Mouse (Mus musculus) liver, postnatal 0 days (tissue): ENCODE measurements around the gene Tmem240. TPM values are rescaled to one million over a fixed set of nuclear protein-coding genes. Genes with fewer than 3 reads are reported as not detected.

ENCODE experiments used
- ATAC-seq: fragments of 200-750 bp; cut with Nextera tagmentation; 2 replicates; pipeline ENCODE4 v1.8.0; 2017; ENCODE audit warnings: mild to moderate bottlenecking, moderate library complexity
- DNase-seq: peaks from one replicate; pipeline ENCODE4 v3.0.0-alpha.2; 2016
- H3K27ac ChIP-seq: fragments of 300-500 bp; sonication (generic); 2 replicates; pipeline ENCODE4 v1.5.1; 2014; ENCODE audit warnings: antibody characterized with exemption, moderate library complexity, mild to moderate bottlenecking, low read depth
- H3K27me3 ChIP-seq: fragments of 300-500 bp; sonication (generic); 2 replicates; pipeline ENCODE4 v1.6.1; 2014; ENCODE audit warnings: low read length, control low read depth, mixed read lengths; ENCODE audit not compliant: insufficient read depth
- H3K36me3 ChIP-seq: fragments of 300-500 bp; sonication (generic); replicated peaks from 2 replicates; pipeline ENCODE4 v1.6.1; 2014; ENCODE audit warnings: mild to moderate bottlenecking, control low read depth, low read length, moderate library complexity, mixed read lengths; ENCODE audit not compliant: insufficient read depth
- H3K4me1 ChIP-seq: fragments of 300-500 bp; sonication (generic); 2 replicates; pipeline ENCODE4 v1.6.1; 2014; ENCODE audit warnings: antibody characterized with exemption, mild to moderate bottlenecking, control low read depth; ENCODE audit not compliant: insufficient read depth
- H3K4me2 ChIP-seq: fragments of 300-500 bp; sonication (generic); 2 replicates; pipeline ENCODE4 v1.6.1; 2014; ENCODE audit warnings: low read depth, mild to moderate bottlenecking, low read length, moderate library complexity, mixed read lengths
- H3K4me3 ChIP-seq: fragments of 300-500 bp; sonication (generic); 2 replicates; pipeline ENCODE4 v1.5.1; 2014; ENCODE audit warnings: low read depth, low read length
- H3K9ac ChIP-seq: fragments of 300-500 bp; sonication (generic); replicated peaks from 2 replicates; pipeline ENCODE4 v1.6.1; 2014; ENCODE audit warnings: mild to moderate bottlenecking, moderate library complexity
- H3K9me3 ChIP-seq: fragments of 300-500 bp; sonication (generic); 2 replicates; pipeline ENCODE4 v1.6.1; 2016; ENCODE audit warnings: mild to moderate bottlenecking, control low read depth, low read length, mixed read lengths
- CTCF ChIP-seq: sonication (generic); IDR thresholded peaks from 2 replicates; pipeline ENCODE4 v1.5.1; 2016; ENCODE audit warnings: antibody characterized with exemption, low read depth
- EP300 ChIP-seq: IDR thresholded peaks from 2 replicates; pipeline ENCODE4 v1.6.1; 2016; ENCODE audit warnings: antibody characterized with exemption, low read depth, mild to moderate bottlenecking
- WGBS: fragments of 180-500 bp; shearing (Covaris S2); extraction: QIAGEN DNeasy Blood & Tissue Kit; methylation state at CpG from one replicate; pipeline ENCODE4 v1.1.7; 2014; ENCODE audit not compliant: insufficient replicate concordance; 5-methylcytosine and 5-hydroxymethylcytosine counted together
- polyA plus RNA-seq: library from polyadenylated mRNA; unstranded; fragments of >200 nt; fragmentation: Nextera tagmentation; extraction: Ambion mirVana; gene quantifications from 2 replicates; pipeline ENCODE4 v1.2.1, GENCODE M21; 2015

The Tmem240 gene
- polyA plus RNA-seq, 1 experiment from 2014 or later = 0.02 TPM

- DNase-seq (no peak), ATAC-seq (no peak)
- H3K27me3 ChIP-seq = peaks cover 25% of the 10 kb centered on the region
- no peak overlapping the region for H3K27ac ChIP-seq
- no peak overlapping the region for H3K4me3 ChIP-seq
- H3K9me3 ChIP-seq = no peaks in the 10 kb centered on the region
- no peaks in the 10 kb centered on the region for H3K36me3 ChIP-seq
- H3K9ac ChIP-seq = no peak overlapping the region
- TF ChIP-seq EP300 = no peak
- no peak for TF ChIP-seq CTCF
- H3K4me1 ChIP-seq = peaks cover 27% of the 10 kb centered on the region
- whole genome bisulfite sequencing = 75% methylated on average over 13 of the region's 13 CpGs
- H3K4me2 ChIP-seq = no peak overlapping the region
Observed at GRCm38 (mm10) chr4:155772786-155773185, 38.2 kb downstream of the Tmem240 start.

- H3K27ac ChIP-seq = no peak overlapping the region
- no peak for TF ChIP-seq EP300
- TF ChIP-seq CTCF = no peak
- no peak overlapping the region for H3K4me3 ChIP-seq
- ATAC-seq = no peak
- no peaks in the 10 kb centered on the region for H3K9me3 ChIP-seq
- H3K4me1 ChIP-seq = peaks cover 29% of the 10 kb centered on the region
- peaks cover 25% of the 10 kb centered on the region for H3K27me3 ChIP-seq
- no peak overlapping the region for H3K9ac ChIP-seq
- H3K36me3 ChIP-seq = no peaks in the 10 kb centered on the region
- WGBS = 43% methylated on average over 5 of the region's 5 CpGs
- peak overlapping the region; percentile 71 for H3K4me2 ChIP-seq
- no peak for DNase-seq
Observed at GRCm38 (mm10) chr4:155773335-155774078, 38.9 kb downstream of the Tmem240 start.

- H3K4me1 ChIP-seq = peaks cover 29% of the 10 kb centered on the region
- ATAC-seq = peak; percentile 59
- no peaks in the 10 kb centered on the region for H3K9me3 ChIP-seq
- TF ChIP-seq CTCF (no peak), EP300 (no peak)
- H3K4me2 ChIP-seq = peak within 1 kb of the TSS; percentile 71
- peak; percentile 91 for DNase-seq
- WGBS = under 1% methylated on average over 35 of the region's 35 CpGs
- no peak within 1 kb of the TSS for H3K9ac ChIP-seq
- H3K27me3 ChIP-seq = peaks cover 25% of the 10 kb centered on the region
- H3K27ac ChIP-seq = no peak within 1 kb of the TSS
- H3K36me3 ChIP-seq = no peaks in the 10 kb centered on the region
- H3K4me3 ChIP-seq = peak within 1 kb of the TSS; percentile 36
Observed at GRCm38 (mm10) chr4:155774280-155774754, 39.7 kb downstream of the Tmem240 start, which contains the start of gene Vwa1. Gene Vwa1 (minus strand): TSS chr4:155774698.

DNA sequence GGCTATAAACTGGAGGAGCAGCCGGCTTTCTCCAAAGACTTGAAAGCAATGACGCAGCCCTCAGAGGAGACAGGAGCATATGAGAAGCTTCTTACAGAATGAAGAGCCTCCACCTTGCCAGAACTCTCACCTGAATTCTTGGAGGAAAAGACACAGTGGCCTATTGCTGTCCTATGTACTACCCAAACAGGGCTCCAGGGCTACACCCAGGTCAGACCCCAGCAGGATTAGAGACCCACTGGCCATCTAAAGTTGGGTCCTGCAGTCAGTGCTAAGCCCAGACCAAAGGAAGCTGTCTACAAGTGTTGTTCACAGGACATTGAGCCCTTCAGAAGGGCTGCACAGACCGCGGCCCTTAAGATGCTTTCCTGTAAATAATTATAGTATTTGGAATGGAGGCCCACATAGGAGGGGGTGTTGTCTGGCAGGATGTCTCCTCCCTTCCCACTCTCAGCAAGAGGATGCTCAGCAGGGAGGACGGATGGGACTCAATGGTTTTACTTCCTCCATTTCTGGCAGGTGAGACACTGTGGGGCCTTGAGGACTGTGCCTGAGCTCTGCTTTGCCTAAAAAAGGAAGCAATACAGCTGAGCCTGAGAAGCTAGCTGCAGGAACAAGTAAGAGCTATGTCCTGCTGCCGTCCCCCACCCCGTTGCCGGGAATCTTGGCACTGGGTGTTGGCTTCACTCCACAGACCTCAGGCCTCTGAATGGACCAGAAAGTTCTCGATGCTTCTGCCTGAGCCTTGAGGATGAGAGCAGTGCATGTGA, 40.6 kb downstream of the Tmem240 start:
- H3K36me3 ChIP-seq = no peaks in the 10 kb centered on the region
- H3K4me1 ChIP-seq = peaks cover 22% of the 10 kb centered on the region
- H3K9me3 ChIP-seq = no peaks in the 10 kb centered on the region
- H3K27ac ChIP-seq = no peak overlapping the region
- H3K9ac ChIP-seq = no peak overlapping the region
- peaks cover 25% of the 10 kb centered on the region for H3K27me3 ChIP-seq
- H3K4me3 ChIP-seq = no peak overlapping the region
- no peak for ATAC-seq
- no peak for DNase-seq
- peak overlapping the region; percentile 71; the same call in 1 of the 2 replicates for H3K4me2 ChIP-seq
- TF ChIP-seq CTCF = no peak
- TF ChIP-seq EP300 = no peak
- 43% methylated on average over 9 of the region's 9 CpGs for WGBS

DNA sequence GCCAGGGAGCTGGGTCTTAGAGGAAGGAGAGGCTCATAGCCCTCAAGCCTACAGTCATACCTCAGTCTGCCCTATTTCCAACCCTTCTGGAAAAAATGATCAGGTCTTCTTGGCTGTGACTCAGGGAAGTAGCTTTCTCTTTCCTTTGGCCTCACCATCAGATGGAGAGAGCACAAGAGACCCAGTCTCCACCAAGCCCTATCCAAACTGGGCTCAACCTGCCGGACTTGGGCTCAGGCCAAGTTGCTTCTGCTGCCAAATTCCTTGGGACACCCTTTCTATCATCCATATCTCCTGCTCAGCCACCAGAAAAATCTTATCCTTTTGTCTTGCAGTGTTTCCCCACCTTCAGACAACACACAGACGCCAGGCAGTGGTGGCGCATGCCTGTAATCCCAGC, 41.3 kb downstream of the Tmem240 start:
- H3K27me3 ChIP-seq = peaks cover 25% of the 10 kb centered on the region
- H3K4me2 ChIP-seq = no peak overlapping the region
- H3K36me3 ChIP-seq = no peaks in the 10 kb centered on the region
- H3K4me3 ChIP-seq = no peak overlapping the region
- no peaks in the 10 kb centered on the region for H3K9me3 ChIP-seq
- WGBS = 78% methylated on average over 3 of the region's 3 CpGs
- peaks cover 18% of the 10 kb centered on the region; the same call in 1 of the 2 replicates for H3K4me1 ChIP-seq
- TF ChIP-seq CTCF (no peak), EP300 (no peak)
- H3K9ac ChIP-seq = no peak overlapping the region
- ATAC-seq (no peak), DNase-seq (no peak)
- no peak overlapping the region for H3K27ac ChIP-seq

- peaks cover 25% of the 10 kb centered on the region for H3K27me3 ChIP-seq
- peak; percentile 54 for ATAC-seq
- 38% methylated on average over 2 of the region's 2 CpGs for WGBS
Observed at GRCm38 (mm10) chr4:155776704-155777335, 42.2 kb downstream of the Tmem240 start.

More at GRCm38 (mm10) chr4:155776704-155777335, 42.2 kb downstream of the Tmem240 start:
- no peak for TF ChIP-seq EP300
- peaks cover 18% of the 10 kb centered on the region; the same call in 1 of the 2 replicates for H3K4me1 ChIP-seq
- H3K9me3 ChIP-seq = no peaks in the 10 kb centered on the region
- no peak overlapping the region for H3K4me2 ChIP-seq
- DNase-seq = no peak
- H3K9ac ChIP-seq = no peak overlapping the region
- H3K36me3 ChIP-seq = no peaks in the 10 kb centered on the region
- H3K4me3 ChIP-seq = no peak overlapping the region
- no peak overlapping the region for H3K27ac ChIP-seq
